Mouse (Mus musculus): Measurements from ENCODE around the gene Canx.

DNA sequence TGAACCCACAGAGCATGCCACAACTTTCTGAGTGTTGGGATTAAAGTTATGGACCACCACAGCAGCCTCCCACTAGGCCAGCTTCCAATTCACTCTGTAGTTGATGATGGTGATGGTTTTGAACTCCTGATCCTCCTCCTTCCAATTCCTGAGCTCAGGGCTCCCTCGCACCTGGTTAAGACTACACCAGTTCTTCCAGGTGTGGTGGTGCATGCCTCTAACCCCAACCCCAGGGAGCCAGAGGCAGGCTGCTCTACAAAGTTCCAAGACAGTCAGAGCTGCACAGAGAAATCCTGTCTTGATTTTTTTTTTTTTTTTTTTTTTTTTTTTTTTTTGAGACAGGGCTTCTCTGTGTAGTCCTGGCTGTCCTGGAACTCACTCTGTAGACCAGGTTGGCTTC, 48.1 kb upstream of the Canx start:
- TF ChIP-seq CTCF (conservative IDR thresholded peaks at IDR 0.05; ENCODE audit: insufficient read depth, insufficient read length, low read depth, low read length) (no peak), POLR2A (IDR thresholded peaks at IDR 0.05; ENCODE audit: low read depth, low read length) (no peak)

Measured in kidney, adult 2 months (tissue).